Mouse (Mus musculus): ENCODE measurements around the gene Cxcl14. TPM values are rescaled to one million over a fixed set of nuclear protein-coding genes. Genes with fewer than 3 reads are reported as not detected.
A peak's percentile ranks its signal among the peaks of the same experiment; 100 is the strongest.

Gene Cxcl14
- polyA plus RNA-seq, 1 experiment from 2014 or later: 37.6 TPM

- Histone ChIP-seq H3K9ac (replicated peaks) (no peak overlapping the region), H3K27ac (replicated peaks) (peak overlapping the region; percentile 47), H3K4me1 (peaks cover 48% of the 10 kb centered on the region), H3K4me3 (peak overlapping the region; percentile 40; the same call in 1 of the 2 replicates), H3K9me3 (no peaks in the 10 kb centered on the region), H3K4me2 (replicated peaks) (peak overlapping the region; percentile 53), H3K27me3 (peaks cover 93% of the 10 kb centered on the region), H3K36me3 (no peaks in the 10 kb centered on the region)
- 1% methylated on average over 13 of the region's 13 CpGs for WGBS
- ATAC-seq (ENCODE audit: low FRiP score, low read depth): no peak
These were observed 46.6 kb downstream of the Cxcl14 start for GRCm38 (mm10) chr13:56249593-56250341.

DNA sequence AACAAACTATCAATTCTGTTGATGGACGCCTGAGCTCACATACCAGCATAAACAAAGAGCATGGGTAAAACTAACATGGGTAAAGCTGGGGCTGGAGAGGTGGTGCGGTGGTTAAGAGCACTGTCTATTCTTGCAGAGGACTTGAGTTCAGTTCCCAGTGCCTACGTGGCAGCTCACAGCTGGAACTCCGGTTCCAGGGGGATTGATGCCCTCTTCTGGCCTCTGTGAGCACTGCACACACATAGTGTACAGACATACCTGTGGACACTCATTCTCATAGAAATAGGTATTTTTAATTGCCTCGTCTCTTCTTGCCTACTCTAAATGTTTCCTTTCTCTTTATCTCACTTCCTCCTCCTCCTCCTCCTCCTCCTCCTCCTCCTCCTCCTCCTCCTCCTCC, 53.2 kb downstream of the Cxcl14 start:
- Histone ChIP-seq H3K4me3 (no peak overlapping the region), H3K36me3 (no peaks in the 10 kb centered on the region), H3K27ac (replicated peaks) (no peak overlapping the region), H3K4me1 (peaks cover 10% of the 10 kb centered on the region; the same call in 1 of the 2 replicates), H3K4me2 (replicated peaks) (no peak overlapping the region), H3K9ac (replicated peaks) (no peak overlapping the region), H3K9me3 (0 out of 2 replicates have a peak, but pooled peaks cover 7% of the 10 kb centered on the region), H3K27me3 (peaks cover 81% of the 10 kb centered on the region)
- WGBS: 81% methylated on average over 5 of the region's 5 CpGs
- ATAC-seq (ENCODE audit: low FRiP score, low read depth): no peak

GRCm38 (mm10) chr13:56240012-56240770, 56.2 kb downstream of the Cxcl14 start:
- H3K4me3 ChIP-seq: no peak overlapping the region
- peaks cover 78% of the 10 kb centered on the region for H3K27me3 ChIP-seq
- no peaks in the 10 kb centered on the region for H3K36me3 ChIP-seq
- H3K9ac ChIP-seq (replicated peaks): no peak overlapping the region
- 0 out of 2 replicates have a peak, but pooled peaks cover 7% of the 10 kb centered on the region for H3K9me3 ChIP-seq
- WGBS: 33% methylated on average over 16 of the region's 16 CpGs
- no peak overlapping the region for H3K4me2 ChIP-seq (replicated peaks)
- H3K27ac ChIP-seq (replicated peaks): no peak overlapping the region
- H3K4me1 ChIP-seq: peaks cover 21% of the 10 kb centered on the region
- no peak for ATAC-seq (ENCODE audit: low FRiP score, low read depth)

Other genes with a start within 250 kb of the Cxcl14 start
- gene H2afy, start 160.2 kb downstream of the Cxcl14 start, polyA plus RNA-seq (2016; fragmentation: Nextera tagmentation; extraction: Ambion mirVana): 584 TPM in 2 replicates
- gene Tifab, start 117.7 kb downstream of the Cxcl14 start, polyA plus RNA-seq (2016; fragmentation: Nextera tagmentation; extraction: Ambion mirVana): 0.69 and 1.1 TPM in 2 replicates
- 38.0 and 38.8 TPM in 2 replicates for gene Neurog1, start 44.4 kb downstream of the Cxcl14 start, polyA plus RNA-seq (2016; fragmentation: Nextera tagmentation; extraction: Ambion mirVana)
- not detected in 2 replicates for gene Gm3045, start 130.0 kb upstream of the Cxcl14 start, polyA plus RNA-seq (2016; fragmentation: Nextera tagmentation; extraction: Ambion mirVana)
- not detected in 2 replicates for gene Slc25a48, start 141.8 kb upstream of the Cxcl14 start, polyA plus RNA-seq (2016; fragmentation: Nextera tagmentation; extraction: Ambion mirVana)
- gene Il9, start 185.7 kb upstream of the Cxcl14 start, polyA plus RNA-seq (2016; fragmentation: Nextera tagmentation; extraction: Ambion mirVana): not detected in 2 replicates
- 2.4 TPM in 2 replicates for gene Fbxl21, start 225.9 kb upstream of the Cxcl14 start, polyA plus RNA-seq (2016; fragmentation: Nextera tagmentation; extraction: Ambion mirVana)

Measured in midbrain, embryonic 12.5 days (tissue).